Mouse (Mus musculus) embryo, embryonic 10 days (tissue): ENCODE measurements at regions not wholly inside any gene's neighbourhood (a gene's known extent, or its start where the extent isn't known, plus 50 kb on each side); places are given as distances from the start of the nearest gene placed in this dataset.

ENCODE experiments used
- DNase-seq: peaks from one replicate; pipeline ENCODE4 v3.0.0-alpha.2; 2015; ENCODE audit warnings: low spot score

DNA sequence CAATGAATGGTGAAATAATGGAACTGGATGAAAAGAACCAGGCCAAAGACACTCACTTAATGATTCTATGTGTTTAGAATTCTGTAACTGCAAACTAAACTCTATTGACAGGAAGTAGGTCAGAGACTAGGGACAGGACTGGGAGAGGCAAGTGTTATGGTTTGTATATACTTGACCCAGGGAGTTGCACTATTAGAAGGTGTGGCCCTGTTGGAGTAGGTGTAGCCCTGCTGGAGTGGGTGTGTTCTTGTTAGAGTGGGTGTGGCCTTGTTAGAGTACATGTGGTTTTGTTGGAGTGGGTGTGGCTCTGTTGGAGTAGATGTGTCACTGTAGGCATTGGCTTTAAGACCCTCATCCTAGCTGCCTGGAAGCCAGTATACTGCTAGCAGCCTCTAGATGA is 93.0 kb upstream of the Npas2 start:
- no peak for DNase-seq

DNA sequence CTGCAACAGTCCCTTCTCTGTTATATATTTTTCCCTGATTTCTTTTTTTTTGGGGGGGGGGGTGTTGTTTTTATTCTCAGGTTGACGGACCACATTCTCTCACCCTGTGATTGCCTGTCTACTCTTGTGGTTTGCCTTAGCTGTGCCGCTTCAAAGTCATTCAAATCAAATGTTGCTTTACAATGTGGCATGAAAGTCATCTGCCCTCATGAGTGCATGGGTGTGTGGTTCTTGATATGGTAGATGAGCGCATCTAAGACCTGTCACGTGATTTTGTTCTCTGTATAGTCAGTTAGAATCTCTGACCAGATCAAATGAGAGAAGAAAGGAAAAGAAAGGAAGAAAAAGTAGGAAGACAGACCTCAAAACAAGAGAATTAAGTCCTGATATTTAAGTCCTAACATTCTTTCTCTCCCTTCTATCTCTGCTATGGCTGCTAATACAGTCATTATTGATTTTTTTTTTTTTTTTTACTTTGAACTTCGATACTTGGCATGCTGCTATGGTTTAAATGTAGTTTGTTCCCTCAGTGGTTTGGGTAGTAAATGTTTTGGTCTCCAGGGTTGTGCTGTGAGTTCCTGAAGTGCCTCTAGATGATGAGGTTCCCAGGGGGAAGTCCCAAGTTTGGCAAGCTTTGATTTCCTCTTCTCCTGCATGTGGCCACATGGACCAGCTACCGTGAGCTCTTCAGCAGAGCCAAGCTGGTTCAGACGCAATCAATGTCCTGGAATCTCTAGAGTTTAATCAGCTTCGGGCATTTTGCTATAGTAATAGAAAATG is 91.2 kb upstream of the Npas2 start:
- no peak for DNase-seq

DNA sequence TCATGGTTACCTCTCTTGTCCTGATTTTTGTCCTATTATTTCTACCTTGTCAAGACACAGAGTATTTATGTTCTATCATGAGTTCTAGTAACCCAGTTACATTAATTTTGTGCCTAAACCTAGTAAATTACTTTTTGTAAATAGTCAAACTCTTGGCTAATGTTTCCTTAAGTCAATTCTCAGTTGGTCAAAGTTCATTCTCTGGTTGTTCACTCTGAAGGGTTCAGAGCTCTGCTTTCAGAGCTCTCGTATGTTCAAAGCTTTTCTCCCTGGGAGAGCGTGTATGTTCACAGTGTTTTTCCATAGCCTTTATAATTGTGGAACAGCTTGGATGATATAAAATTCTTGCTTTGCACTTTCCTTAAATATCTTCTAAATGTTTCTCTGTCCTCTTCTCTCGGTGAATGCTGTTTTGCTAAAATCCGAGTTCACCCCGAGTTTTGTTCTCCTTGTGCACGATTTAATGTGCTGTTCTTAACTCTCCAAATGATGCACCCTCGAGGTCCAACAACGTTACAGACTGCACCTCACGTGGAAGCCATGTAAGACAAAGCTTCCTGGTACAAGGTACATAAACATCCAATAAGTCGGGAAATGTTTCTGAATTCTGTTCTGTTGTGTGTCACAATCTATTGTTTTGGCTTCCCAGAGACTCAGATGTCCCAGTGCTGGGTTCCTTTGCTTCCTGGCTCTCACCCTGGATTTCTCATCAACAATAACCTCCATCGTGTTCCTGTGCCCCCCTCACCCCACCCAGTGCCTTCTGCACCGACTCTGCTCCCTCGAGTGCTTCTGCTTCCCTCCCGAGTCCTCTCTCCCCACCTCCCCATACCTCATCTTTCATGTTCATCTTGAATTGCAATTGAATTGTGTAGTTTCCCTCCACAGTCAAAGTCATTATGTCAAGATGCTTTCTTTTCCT is 90.3 kb upstream of the Npas2 start:
- DNase-seq: no peak

DNA sequence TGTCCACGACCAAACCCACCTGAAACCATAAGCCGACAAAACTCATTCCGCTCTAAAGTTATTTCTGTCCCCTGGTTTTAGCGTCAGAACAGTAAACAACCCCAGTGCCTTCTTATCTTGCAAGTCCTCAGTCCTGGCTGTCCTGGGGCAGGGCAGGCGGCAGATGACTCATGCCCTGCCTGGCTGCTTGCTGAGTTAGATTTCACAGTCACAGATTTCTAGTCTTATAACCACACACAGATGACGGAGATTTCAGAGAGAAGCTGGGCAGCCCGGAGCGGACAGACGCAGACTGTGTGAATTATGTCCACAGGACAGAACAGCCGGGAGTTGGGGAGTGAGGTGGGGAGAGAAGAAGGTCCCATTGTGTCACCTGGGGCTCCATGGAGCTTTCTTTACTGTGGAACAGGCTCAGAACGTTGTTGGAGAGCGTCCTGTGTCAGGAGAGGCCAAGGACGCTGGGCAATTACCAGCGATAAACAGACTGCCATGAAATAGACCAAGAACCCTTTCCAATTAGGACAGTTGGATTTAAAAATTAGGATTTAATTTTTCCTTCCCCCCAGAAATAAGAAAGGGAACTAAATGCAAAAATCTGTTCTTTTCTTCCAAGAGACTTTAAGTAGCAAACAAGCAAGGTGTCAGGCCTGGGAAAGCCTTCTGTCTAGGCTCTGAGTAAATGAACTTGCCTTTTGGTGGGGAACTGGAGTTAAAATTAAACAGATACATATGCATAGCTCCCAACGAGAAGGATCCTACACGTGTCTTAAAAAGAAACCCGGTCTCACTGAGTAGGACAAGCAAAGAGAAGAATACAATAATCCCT is 87.8 kb upstream of the Npas2 start:
- DNase-seq: peak; percentile 29

DNA sequence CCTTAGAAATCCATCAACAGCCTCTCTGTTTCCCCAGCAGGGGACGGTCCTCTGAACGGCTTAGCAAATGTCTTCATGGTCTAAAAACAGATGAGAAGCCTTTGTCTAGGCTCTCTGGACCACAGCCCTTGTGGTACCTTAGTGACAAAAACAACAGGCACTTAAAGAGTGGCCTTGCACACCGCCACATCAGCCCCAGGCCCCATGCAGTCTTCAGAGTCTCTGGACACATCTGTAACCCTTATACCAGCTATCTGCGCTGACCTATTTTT is 87.2 kb upstream of the Npas2 start:
- peak; percentile 6 for DNase-seq

DNA sequence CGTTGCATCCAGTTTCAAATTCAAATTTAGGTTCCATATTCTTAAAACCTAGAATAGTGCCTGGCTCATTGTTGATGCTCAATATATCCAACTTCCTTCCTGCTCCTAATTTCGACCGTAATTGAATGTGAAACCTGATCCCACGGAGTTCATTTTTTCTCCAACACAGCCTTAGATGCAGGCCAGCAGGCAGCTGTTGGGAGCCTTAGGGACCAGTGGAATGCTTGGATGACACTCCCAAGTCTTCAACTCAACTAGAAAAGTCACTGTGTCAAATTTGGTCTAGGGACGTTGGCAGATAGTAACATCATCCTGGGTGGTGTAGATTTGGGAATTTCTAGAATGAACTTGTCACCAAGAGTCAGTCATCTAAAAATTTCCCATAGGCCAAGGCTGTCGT is 86.9 kb upstream of the Npas2 start:
- DNase-seq: no peak

DNA sequence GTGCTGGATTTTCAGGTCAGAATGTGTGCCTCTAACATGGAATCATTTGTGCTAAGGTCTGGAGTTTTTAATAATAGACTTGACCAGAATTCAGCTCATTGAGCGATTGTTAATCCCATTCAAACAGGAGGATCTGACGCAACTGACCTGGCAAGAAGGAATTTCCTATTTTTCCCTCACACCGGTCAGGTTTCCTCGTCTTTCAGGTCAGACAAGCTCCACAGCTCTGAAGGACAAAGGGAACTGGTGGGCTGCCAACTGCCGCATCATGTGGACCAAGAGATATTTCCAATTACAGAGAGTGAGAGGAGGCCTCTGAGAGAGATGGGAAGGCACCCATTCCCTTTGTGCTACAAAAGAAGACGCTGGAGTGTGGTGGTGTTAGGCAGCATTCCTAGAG is 77.2 kb upstream of the Npas2 start:
- DNase-seq: no peak

DNA sequence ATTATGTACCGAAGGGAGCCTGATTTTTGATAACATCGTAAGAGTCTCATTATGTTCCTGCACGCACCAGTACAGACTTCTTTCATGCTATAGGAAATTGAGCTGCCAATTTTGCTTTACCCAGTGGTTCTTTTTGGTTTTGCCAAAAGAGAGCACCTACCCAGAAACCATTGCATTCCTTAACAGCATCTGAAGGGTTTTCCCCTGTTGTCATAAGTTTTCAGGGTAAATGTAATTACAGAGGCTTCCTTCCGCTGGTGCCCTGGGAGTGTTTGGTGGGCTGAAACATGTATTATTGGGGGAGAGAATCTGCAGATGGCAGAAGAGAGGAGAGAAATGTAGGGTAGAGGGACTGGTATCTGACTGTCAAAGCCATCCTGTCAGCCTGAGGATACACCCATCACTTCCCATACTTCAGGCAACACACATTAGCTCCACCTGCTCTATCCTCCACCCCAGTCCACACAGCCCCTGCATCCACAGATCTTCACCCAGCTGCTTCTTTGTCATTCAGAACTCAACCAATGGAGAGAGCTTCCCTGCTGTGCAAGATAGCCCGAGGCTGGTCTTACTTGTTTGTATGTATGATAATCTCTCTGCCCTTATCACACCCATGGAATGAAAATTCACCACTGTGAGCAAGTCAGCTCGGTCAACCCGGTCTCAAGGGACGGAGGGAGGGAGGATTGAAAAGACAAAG is 71.1 kb upstream of the Npas2 start:
- peak; percentile 22 for DNase-seq

DNA sequence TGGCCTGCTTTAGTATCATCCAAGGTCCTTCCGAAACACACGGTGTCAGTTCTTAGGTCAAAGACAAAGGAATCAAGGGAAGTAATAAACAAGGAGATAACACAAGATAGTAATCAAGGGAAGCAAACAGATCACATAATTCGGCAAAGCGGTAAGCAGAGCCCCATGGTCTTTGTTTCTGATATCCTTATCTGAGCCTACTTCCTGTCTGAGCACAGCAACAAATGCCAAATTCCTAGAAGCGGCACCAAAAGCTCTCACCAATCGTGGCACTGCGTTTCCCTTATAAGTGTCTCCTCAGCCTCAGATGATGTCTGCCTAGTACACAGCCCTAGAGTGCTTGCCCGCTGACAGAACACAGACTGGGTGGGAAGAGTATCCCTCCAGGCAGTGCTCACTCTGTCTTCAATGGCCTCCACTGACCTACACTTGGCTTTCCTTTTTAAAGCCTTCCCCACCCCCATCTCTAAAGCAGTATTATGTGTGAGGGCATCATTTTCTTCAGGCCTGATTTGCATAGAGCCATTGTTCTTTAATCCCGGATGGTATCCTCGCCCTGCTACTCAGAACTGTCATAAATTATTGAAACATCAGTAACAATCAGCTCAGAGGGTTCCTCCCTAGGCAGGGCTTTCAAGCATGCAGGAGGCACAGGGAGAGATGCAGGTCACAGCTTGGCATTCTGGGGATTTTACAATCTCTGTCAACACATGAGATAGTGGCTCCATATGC is 70.3 kb upstream of the Npas2 start:
- no peak for DNase-seq

DNA sequence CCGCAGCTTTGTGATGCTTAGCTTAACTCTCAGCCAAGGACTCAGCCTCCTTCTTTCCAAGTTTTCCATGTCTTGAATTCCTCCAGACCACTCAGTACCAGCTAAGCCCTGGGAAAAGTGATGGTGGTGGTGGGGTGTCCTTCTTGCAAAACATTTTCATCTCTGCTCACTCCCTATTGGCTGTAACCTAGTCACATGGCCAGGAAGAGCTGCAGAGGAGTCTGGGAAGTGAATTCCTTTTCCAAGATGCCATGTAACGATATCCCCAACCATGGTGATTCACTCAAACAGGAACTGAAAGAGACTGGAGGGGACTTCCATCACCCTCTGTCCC is 69.8 kb upstream of the Npas2 start:
- no peak for DNase-seq

DNA sequence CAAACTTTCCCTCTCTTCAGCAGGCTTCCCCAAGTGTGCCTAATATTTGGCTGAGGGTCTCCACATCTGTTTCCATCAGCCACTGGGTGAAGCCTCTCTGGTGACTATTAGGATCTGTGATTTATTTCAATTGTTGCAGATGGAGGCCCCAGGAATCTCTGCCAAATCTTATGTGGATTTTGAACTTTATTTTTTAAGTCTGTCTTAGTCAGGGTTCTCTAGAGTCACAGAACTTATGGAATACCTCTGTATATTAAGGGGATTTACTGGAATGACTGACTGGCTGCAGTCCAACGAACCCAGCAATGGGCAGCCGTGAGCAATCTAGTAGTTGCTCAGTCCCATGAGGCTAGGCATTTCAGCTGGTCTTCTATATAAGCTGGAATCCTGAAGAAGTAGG is 59.0 kb upstream of the Npas2 start:
- DNase-seq: no peak

DNA sequence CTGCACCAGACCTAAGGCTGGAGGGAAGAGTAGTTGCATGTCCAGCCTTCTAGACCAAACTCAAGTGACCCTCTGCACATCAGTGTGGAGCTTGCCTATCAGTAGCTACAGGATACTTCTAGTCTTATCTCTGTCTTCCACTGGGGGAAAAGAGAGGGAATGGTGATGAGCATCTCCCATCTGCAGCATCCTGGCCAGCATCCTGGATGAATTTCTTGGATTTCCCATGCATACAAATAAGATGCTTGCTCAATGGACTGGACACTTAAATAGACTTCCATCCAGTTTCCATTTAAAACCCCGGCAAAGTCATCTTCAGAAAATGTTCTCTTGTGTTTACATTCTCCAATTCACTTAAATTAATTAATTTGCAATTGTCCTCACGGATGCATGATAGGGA is 50.5 kb upstream of the Npas2 start:
- DNase-seq: no peak

DNA sequence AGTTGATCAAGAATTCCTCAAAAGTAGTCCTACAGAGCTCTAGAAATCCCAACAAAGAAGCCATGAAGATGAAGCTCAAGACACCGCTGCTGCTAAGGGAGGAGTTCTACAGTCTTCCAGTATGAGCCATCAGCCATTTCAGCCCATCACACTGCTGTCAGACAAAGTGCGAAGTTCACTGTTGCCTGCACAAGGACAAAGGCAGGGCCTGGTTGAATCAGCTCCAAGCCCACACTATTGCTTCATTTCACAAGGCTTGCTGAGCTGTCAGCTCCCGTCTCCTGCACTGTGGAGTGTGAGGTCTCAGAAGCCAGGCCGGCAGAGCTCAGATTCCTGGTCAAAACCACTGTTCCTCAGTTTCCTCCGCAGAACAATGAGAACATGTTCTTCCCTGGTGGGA is 49.9 kb upstream of the Npas2 start:
- DNase-seq: no peak
